Mouse (Mus musculus) urinary bladder, postnatal 14 days (tissue): Measurements from ENCODE around the gene Agap1.

ENCODE experiments used
- DNase-seq: peaks from one replicate; pipeline ENCODE4 v3.0.0; 2021; ENCODE audit warnings: low spot score

The Agap1 gene

GRCm38 (mm10) chr1:89714165-89714980 is 259.8 kb downstream of the Agap1 start:
- no peak for DNase-seq

DNA sequence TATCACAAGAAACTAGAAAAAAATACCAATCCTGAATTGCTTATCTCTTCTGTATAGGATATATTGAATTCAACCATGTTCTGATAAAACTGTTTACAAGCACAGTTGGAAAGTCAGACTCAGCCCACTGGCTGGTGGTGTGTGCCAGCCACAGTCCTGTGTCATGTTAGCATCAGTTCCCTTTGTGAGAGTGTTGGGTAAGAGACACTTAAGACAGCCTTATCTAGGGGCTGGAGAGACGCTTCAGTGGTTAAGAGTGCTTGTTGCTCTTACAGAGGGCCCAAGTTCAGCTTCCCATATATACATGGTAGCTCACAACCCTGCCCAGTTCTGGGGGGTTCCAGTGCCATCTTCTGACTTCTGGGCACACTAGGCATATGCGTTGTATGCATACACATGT is 261.6 kb downstream of the Agap1 start:
- DNase-seq = no peak

DNA sequence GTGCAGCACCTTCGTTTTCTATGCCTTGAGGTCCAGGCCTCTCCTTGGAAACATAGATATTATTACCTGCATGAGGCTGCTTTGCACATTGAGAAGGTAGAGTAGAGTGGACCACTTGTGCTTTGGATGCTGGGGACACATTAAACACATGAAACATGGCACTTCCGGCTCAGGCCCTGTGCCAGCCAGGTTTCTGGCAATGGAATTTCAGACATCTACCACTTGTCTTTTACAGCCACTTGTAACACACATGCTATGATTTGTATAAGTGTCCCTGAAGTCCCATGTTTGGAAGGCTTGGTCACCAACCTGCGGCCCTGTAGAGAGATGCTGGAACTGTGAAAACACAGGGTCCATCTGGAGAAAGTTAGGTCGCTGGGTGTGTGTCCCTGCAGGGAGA is 262.5 kb downstream of the Agap1 start:
- no peak for DNase-seq

DNA sequence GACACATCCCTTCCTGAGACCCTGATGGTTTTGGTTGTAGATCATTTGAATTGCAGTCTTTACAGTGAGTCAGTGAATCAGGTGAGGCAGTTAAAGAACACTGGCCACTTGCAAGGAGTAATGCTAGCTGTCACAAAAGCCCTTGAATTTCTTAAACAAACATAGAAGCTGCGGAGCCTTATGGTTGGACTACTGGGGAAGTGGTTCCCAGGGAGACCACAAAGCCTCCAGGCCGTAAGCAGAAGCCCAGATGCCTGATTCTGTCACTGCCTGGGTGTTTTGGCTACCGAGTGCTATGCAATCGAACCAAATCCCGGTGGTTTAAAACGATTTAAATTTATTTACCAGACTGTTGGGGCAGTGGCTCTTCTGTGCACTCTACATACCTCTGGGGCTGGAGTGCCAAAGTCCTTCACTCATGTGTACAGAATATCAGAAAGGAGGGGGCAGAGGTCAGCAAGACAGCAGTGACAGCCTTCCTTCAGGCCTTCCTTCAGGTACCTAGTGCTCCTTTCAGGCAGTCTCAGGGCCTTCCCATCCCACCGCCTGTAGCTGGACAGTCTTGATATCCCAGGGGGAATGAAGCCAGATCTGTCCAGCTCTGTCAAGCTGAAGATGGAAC is 264.3 kb downstream of the Agap1 start:
- no peak for DNase-seq

DNA sequence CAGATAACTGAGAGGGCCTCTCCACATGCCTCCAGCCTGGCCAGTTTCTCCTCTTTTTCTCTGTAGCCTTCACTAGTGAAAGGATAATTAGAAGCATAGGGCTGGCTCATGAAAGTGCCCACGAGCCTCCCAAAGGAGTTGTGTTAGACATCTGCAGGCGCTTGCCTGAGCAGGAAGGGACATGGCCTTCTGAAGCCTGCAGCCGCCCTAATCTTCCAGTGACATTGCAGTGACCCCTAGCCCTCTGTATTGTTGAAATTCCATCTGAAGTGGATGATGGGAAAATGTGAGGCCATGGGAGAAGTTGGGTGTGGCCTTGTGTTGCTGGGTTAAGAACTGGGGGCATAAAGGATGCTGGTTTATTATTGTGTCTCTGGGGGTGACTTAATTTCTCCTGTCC is 269.5 kb downstream of the Agap1 start:
- DNase-seq = no peak

GRCm38 (mm10) chr1:89724555-89724954 is 269.9 kb downstream of the Agap1 start:
- DNase-seq = no peak

DNA sequence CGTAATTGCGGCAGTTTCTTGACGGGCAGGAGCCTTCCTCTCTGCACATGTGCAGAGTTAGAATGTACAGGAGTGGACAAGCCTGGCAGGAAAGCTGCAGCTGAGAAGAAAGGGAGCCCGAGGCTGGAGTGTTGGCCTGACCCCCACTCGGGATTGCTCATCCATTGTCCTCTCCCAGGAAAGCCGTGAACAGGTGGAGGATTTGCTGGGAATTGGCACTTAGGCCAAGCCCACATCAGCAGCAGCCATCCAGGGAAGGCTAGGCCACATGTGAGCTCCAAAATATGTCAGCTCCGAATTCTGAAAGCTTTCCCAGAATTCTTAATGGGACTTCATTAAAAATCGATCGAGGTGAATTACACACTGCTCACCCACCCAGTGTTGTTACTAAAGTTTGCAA is 270.4 kb downstream of the Agap1 start:
- DNase-seq = no peak

DNA sequence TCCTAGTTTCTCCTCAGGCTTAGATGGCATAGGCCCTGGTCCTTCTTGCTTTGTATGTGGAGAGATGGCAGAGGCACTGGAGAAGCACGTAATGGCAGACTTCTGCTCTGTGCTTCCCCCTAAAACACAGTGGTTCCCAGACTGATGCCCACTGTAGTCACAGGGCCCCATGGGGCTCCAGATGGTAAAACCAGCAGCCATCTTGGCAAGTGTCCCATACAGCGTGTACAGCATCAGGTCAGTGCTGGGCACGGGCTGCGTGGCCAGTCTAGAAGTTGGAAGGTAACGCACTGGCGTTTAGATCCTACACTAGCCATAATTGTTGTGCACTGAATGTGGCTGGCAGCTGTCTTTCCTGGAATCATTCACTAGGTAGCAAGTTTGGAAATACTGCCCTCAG is 273.9 kb downstream of the Agap1 start:
- DNase-seq = no peak

- DNase-seq = peak; percentile 24
Measured at GRCm38 (mm10) chr1:89730589-89731195, 276.1 kb downstream of the Agap1 start.

DNA sequence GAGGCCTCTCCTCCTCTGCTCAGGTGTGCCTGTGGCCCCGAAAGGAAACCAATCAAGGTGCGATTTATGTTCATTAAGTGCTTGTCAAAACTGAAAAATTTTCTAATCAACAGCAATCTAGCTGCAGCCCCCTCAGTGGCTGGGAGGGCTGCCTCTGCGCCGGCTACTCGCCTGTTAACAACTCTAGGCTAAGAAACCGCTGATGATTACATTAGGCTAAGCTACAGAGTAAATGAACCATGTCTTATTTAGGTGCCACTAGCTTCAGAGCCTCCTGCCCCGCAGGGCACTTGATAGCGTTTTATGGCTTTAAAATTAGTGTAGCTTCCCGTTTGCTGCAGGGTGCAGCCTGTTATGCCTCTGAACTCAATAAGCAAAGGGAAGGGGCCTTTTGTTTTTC is 279.8 kb downstream of the Agap1 start:
- no peak for DNase-seq

DNA sequence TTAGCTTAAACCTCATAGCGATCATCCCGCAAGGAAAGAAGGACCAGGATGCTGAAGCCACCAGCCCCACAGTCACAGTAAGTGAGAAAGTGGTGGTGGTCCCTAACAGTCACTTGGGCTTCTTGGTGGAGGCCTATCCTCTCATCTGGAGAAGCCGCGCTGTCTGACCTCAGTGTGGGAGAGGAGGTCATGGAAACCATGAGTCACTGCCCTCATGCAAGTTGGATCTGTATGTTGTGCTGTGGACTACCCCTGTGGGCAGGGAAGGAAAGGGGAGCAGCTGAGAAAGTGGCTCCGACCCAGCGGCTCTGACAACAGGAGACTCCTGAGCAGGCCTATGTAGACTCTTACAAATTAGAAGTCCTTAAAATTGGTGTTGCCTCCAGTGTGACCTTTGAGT is 280.5 kb downstream of the Agap1 start:
- no peak for DNase-seq

- no peak for DNase-seq
Measured at GRCm38 (mm10) chr1:89736021-89736420, 281.4 kb downstream of the Agap1 start.

GRCm38 (mm10) chr1:89739067-89739774 is 284.6 kb downstream of the Agap1 start:
- DNase-seq = no peak

DNA sequence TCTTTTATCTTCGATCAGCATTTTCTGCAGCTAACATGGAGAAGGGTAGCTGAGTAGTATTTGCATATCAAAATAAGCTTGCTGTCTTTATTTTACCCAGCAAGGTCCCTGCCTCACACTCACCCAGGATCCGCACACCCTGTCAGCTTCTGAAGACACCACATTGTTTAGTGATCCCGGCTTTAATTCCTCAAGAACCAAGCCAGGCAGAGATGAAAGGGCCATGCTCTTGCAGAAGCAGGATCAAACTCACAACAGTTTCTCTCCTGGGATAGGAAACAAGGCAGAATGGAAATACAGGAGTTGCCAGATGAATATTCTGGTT is 285.1 kb downstream of the Agap1 start:
- no peak for DNase-seq

DNA sequence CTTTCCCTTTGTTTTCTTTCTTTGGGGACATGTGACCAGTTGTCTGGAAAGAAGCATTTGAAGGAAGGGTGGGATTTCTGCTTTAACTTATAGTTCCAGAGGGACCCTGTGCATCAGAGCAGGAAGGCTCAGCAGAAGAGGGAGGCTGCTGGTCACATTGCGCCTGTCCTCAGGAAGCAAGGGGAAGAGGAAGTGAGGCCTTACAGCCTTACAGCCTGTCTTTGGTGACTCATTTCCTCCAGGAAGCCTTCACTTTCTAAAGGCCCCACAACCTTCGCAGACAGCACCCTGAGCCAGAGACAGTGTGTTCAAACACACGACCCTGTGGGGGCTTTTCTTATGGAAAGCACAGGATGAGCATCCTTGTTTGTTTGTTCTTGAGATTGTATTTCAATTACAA is 287.8 kb downstream of the Agap1 start:
- DNase-seq = no peak

DNA sequence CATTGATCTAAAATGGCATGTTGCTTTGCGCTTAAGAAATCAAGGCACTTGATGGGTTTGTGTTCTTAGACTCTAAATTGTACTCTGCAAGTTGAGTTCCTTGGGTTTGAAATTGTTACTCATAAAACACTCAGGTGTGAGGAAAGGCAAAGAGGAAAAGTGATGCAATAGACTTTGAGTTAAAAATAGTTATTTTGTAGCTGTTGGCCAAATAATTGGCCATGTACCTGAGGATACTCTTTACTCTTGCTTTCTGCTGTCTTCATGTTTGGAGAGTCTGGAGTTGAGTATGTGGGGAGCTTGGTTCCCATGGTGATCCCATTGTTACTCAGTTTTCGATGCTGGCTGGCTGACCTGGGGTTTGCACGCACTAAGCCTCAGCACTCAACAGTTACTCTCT is 291.6 kb downstream of the Agap1 start:
- DNase-seq = no peak

- no peak for DNase-seq
Measured at GRCm38 (mm10) chr1:89749666-89750065, 295.1 kb downstream of the Agap1 start.

DNA sequence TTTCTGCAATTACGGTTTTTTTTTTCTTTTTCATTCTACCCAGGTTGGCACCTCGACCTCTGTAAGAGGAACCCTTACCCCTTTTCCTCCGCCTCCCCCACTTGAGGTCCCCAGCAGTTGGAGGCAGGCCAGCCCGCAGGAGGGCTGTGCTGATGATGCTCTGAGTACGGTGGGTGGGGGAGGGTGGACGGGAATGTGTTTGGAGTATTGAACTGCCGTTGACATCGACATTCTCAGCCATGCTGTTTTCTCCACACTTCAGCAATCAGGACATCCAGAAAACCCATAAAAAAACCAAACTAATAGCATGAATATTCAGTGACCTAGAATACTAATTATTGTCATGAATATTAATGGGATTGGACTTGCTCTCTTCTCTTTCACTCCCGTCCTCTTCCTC is 295.9 kb downstream of the Agap1 start:
- no peak for DNase-seq

DNA sequence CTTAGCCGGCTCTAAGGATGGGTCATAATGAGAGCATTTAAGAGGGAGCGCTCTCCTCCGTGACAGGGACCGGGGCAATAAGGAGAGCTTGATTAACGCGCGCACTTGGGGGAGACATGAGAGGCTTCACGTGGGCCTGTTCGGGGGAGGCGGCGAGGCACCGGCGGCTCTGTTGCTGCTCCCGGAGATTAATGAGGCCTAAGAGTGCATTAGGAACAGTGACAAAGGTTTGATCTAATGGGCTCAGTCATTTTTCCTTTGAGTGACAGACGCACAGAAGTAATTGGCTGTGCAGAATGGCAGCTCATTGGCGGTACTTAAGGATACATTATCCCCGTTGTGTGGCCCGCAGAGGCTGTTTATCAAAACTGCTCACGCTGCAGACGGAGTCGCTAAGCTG is 296.3 kb downstream of the Agap1 start:
- no peak for DNase-seq

DNA sequence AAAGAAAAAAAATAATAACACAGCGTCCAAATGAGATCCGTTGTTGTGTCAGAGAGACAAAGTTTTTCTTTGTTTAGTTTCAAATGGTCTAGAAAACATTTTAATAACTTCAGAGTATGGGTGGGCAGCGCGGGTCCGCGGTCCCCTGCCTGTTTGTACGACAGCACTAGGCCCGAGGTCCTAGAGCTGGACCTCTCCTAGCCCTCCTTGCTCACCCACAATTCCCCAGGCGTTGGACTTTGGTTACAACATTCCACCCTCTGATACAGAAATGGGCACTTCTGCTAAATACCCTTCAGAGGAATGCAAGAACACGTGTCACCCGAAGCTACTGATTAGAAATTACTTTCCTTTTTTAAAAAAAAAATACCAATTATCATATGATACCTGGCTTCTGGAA is 296.7 kb downstream of the Agap1 start:
- no peak for DNase-seq

GRCm38 (mm10) chr1:89752659-89753058 is 298.1 kb downstream of the Agap1 start:
- no peak for DNase-seq

- no peak for DNase-seq
Measured at GRCm38 (mm10) chr1:89755358-89755757, 300.8 kb downstream of the Agap1 start.

DNA sequence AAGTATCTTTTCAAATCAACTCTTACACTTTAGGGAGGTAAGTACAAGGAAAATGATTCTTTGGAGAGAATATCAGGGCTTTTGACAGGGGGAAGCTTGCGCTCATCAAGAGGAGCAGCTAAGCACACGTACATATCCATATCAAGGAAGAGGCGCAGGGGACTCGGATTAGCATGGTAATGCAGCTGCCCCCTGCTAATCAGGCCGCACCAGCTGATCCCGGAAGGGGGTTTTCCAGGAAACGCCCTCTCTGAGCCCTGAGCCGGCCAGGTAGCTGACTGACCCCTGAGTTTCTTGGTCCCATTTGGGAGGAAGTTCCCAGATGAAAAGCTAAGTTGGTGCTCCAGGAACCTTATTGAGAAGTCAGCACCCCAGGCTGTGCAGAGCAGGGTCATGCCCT is 301.8 kb downstream of the Agap1 start:
- no peak for DNase-seq
